Mouse (Mus musculus) kidney, postnatal 0 days (tissue): ENCODE results near the gene Far1. TPM values are rescaled to one million over a fixed set of nuclear protein-coding genes. Genes with fewer than 3 reads are reported as not detected.
A peak's percentile ranks its signal among the peaks of the same experiment; 100 is the strongest.

Experiments
- ATAC-seq: fragments of 200-750 bp; cut with Nextera tagmentation; replicated peaks from 2 replicates; pipeline ENCODE4 v1.8.0; 2017; ENCODE audit warnings: low read depth, moderate number of reproducible peaks, moderate TSS enrichment, moderate library complexity; ENCODE audit not compliant: low FRiP score
- DNase-seq: peaks from one replicate; pipeline ENCODE4 v3.0.0-alpha.2; 2016; ENCODE audit warnings: low spot score
- H3K27ac ChIP-seq: fragments of 300-500 bp; sonication (generic); 2 replicates; pipeline ENCODE4 v1.5.1; 2014; ENCODE audit warnings: mild to moderate bottlenecking
- H3K27me3 ChIP-seq: fragments of 300-500 bp; sonication (generic); 2 replicates; pipeline ENCODE4 v1.6.1; 2014; ENCODE audit warnings: low read length, mixed read lengths; ENCODE audit not compliant: insufficient read depth
- H3K36me3 ChIP-seq: fragments of 300-500 bp; sonication (generic); 2 replicates; pipeline ENCODE4 v1.6.1; 2014; ENCODE audit warnings: low read length, mixed read lengths; ENCODE audit not compliant: insufficient read depth
- H3K4me1 ChIP-seq: fragments of 300-500 bp; sonication (generic); replicated peaks from 2 replicates; pipeline ENCODE4 v1.6.1; 2014; ENCODE audit warnings: antibody characterized with exemption, low read length, mixed read lengths; ENCODE audit not compliant: insufficient read depth
- H3K4me2 ChIP-seq: fragments of 300-500 bp; sonication (generic); 2 replicates; pipeline ENCODE4 v1.6.1; 2014; ENCODE audit warnings: mild to moderate bottlenecking, low read length, moderate library complexity, mixed read lengths
- H3K4me3 ChIP-seq: fragments of 300-500 bp; sonication (generic); replicated peaks from 2 replicates; pipeline ENCODE4 v1.5.1; 2014; ENCODE audit warnings: low read depth, low read length
- H3K9ac ChIP-seq: fragments of 300-500 bp; sonication (generic); 2 replicates; pipeline ENCODE4 v1.6.1; 2014; ENCODE audit warnings: low read depth, low read length
- H3K9me3 ChIP-seq: fragments of 300-500 bp; sonication (generic); replicated peaks from 2 replicates; pipeline ENCODE4 v1.6.1; 2016; ENCODE audit warnings: low read length, inconsistent platforms, mixed read lengths
- CTCF ChIP-seq: IDR thresholded peaks from 2 replicates; pipeline ENCODE4 v1.5.1; 2016; ENCODE audit warnings: antibody characterized with exemption, low read depth, mild to moderate bottlenecking, moderate library complexity
- WGBS: fragments of 180-500 bp; shearing (Covaris S2); extraction: QIAGEN DNeasy Blood & Tissue Kit; methylation state at CpG from one replicate; pipeline ENCODE4 v1.1.7; 2014; 5-methylcytosine and 5-hydroxymethylcytosine counted together
- polyA plus RNA-seq: library from polyadenylated mRNA; unstranded; fragments of >200 nt; fragmentation: Nextera tagmentation; extraction: Ambion mirVana; gene quantifications from 2 replicates; pipeline ENCODE4 v1.2.1, GENCODE M21; 2015

Far1 gene
- polyA plus RNA-seq, 1 experiment from 2014 or later: 80.4 TPM

DNA sequence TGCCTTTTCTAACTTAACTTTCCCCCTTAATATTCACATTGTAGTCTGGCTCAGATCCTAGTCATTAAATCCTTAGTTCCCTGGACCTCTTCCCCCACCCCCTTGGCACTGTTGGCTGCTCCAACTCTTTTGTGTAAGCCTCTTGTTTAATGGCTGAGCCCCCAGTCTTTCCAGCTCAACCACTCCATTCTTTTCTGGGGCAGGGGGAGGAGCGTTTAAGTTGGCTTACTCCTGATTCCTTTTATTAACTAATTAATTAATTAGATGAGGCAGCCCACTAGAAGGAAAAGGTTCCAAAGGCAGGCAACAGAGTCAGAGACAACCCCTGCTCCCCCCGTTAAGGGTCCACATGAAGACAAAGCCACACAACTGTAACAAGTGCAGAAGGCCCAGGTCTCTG, 68.5 kb downstream of the Far1 start:
- no peak overlapping the region for H3K4me3 ChIP-seq
- H3K9me3 ChIP-seq: no peaks in the 10 kb centered on the region
- no peak overlapping the region for H3K9ac ChIP-seq
- H3K4me1 ChIP-seq: no peaks in the 10 kb centered on the region
- no peak for ATAC-seq
- WGBS: 85% methylated on average over 2 of the region's 2 CpGs
- DNase-seq: no peak
- TF ChIP-seq CTCF: no peak
- no peaks in the 10 kb centered on the region for H3K36me3 ChIP-seq
- no peaks in the 10 kb centered on the region for H3K27me3 ChIP-seq
- no peak overlapping the region for H3K4me2 ChIP-seq
- H3K27ac ChIP-seq: no peak overlapping the region

DNA sequence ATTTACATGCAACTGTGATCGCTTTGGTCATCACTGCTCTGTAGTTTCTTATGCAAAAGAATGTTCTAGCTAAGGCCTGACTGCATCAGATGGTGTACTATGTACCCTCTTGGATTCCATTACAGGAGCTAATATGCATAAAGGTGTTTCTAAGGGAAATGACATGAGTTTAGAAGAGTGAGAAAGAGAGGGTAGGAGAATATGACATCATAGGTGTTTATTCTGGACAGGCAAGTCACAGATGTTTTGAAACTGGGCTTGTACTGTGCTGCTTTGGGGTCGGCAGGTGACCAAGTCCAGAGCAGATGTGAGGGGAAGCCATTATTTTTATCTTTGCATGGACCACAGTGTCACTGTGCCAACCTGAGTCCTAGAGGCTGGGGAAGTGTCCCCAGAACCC, 75.6 kb downstream of the Far1 start:
- Histone ChIP-seq H3K4me3 (no peak overlapping the region), H3K27ac (0 out of 2 replicates have a peak overlapping the region, but pooled peaks have one; percentile 6)
- no peak for ATAC-seq

DNA sequence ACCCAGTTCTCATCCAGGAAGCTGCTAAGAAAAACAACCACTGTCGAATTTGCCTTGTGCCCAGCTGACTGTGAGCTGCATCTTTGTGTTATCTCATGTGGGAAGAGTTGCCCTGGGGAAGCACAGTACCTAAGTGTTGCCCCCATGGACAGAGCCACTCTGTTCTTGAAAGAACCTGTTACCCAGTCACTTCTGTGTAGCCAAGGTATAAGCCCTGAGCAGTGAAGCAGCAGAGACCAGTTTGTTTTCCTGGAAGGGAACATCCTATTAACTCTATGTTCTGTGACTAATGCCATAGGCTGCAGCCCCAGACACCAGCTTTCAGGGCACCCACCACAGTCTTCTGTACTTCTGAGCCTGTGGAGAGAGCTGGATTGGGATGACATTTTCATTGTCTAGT, 76.7 kb downstream of the Far1 start:
- TF ChIP-seq CTCF: no peak
- H3K27ac ChIP-seq: peak overlapping the region; percentile 88
- WGBS: 19% methylated on average over 1 of the region's 1 CpGs

More for the DNA sequence above, 75.6 kb downstream of the Far1 start:
- no peaks in the 10 kb centered on the region for H3K27me3 ChIP-seq
- no peaks in the 10 kb centered on the region for H3K9me3 ChIP-seq
- H3K4me2 ChIP-seq: no peak overlapping the region
- TF ChIP-seq CTCF: no peak
- no peaks in the 10 kb centered on the region for H3K36me3 ChIP-seq
- no peak for DNase-seq
- no peak overlapping the region for H3K9ac ChIP-seq
- WGBS: 84% methylated on average over 2 of the region's 2 CpGs
- H3K4me1 ChIP-seq: peaks cover 8% of the 10 kb centered on the region; the same call in 1 of the 2 replicates

DNA sequence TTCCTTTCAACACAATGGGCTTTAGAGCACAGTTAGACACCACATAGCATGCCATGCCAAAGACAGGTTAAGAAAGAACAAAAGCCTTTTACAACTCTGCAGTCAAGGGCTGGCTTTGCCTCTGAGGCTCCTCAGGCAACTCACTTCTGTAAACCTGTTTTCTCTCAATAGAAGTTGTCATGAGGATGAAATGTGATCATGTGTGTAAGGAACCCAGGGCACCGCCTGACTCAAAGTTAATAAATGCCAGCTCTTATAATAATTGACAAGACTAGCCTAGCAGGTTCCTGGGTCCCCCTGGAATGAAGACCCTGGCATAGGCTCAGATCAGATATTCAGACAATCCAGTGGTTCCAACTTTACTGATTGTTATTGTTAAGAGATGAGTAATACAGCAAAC, 77.5 kb downstream of the Far1 start:
- TF ChIP-seq CTCF: no peak
- Histone ChIP-seq H3K9me3 (no peaks in the 10 kb centered on the region), H3K27ac (peak overlapping the region; percentile 88), H3K4me3 (no peak overlapping the region), H3K27me3 (no peaks in the 10 kb centered on the region), H3K4me2 (no peak overlapping the region), H3K4me1 (peaks cover 8% of the 10 kb centered on the region; the same call in 1 of the 2 replicates), H3K9ac (no peak overlapping the region), H3K36me3 (no peaks in the 10 kb centered on the region)
- DNase-seq: peak; percentile 51
- ATAC-seq: peak; percentile 75
- WGBS: 33% methylated on average over 1 of the region's 1 CpGs

More for the DNA sequence above, 76.7 kb downstream of the Far1 start:
- Histone ChIP-seq H3K4me2 (no peak overlapping the region), H3K36me3 (no peaks in the 10 kb centered on the region), H3K9ac (no peak overlapping the region), H3K4me3 (no peak overlapping the region), H3K9me3 (no peaks in the 10 kb centered on the region), H3K4me1 (peaks cover 8% of the 10 kb centered on the region; the same call in 1 of the 2 replicates), H3K27me3 (no peaks in the 10 kb centered on the region)
- DNase-seq: no peak
- ATAC-seq: peak; percentile 53; the same call in 1 of the 2 replicates

DNA sequence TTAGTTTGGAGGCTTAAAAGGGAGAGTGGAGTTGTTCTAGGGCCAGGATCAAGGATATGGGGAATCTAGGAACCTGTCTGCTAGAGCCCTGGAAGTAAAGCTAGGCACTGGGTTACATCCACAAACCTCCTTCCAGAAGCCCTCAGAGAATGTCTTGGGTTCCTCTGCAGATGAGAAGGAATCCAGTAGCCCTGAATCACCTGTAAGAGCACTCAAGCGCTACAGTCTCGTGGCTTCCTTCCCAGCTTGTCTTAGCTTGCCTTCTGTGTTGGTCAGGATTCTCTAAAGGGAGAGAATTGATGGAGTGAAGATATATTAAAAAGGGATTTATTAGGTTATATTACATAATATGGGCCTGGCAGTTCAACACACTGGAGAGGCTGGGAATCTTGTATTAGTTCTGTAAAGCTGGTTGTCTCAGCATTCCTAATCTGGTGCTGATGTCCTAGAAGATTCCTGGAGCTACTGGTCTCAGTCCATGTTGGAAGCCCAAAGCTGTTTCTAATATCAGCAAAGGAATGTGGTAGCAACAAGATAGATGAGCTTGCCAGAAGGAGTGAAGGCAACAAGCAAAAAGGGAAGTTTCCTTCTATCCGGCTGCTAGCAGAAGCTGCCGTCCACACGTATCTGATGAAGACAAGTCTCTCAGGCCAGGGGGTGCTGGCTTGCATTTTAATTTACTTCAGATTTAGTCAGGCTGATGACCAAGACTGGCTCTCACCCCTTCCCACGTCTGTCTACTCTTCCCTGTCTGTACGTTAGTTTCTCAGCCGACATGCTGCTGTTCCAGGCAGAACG, 78.1 kb downstream of the Far1 start:
- H3K36me3 ChIP-seq: no peaks in the 10 kb centered on the region
- no peaks in the 10 kb centered on the region for H3K9me3 ChIP-seq
- no peak for DNase-seq
- no peak overlapping the region for H3K9ac ChIP-seq
- no peak overlapping the region for H3K4me2 ChIP-seq
- WGBS: 72% methylated on average over 9 of the region's 9 CpGs
- peak overlapping the region; percentile 64 for H3K27ac ChIP-seq
- ATAC-seq: 0 out of 2 replicates have a peak, but pooled peaks have one; percentile 22
- TF ChIP-seq CTCF: no peak
- peaks cover 8% of the 10 kb centered on the region; the same call in 1 of the 2 replicates for H3K4me1 ChIP-seq
- H3K4me3 ChIP-seq: no peak overlapping the region
- no peaks in the 10 kb centered on the region for H3K27me3 ChIP-seq

DNA sequence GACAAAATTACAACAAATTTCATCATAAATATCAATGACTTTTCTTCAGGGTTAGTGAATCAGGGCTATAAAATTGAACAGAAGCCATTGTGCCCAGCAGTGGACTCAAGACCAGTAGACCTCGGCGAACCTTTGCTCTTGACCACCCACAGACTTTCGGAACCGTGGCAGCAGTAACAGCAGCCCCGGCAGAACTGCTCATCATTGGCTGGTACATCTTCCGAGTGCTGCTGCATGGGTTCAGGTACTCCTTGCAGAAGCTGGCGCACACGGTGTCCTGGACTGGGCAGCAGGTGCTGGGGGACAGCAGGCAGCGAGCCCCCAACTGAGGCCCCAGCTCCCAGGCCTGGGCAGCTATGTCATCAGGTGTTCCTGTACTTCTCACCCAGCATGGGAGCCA, 79.1 kb downstream of the Far1 start:
- WGBS: 63% methylated on average over 9 of the region's 9 CpGs
- no peak for ATAC-seq
- no peak for TF ChIP-seq CTCF

More for the DNA sequence above, 79.1 kb downstream of the Far1 start:
- Histone ChIP-seq H3K4me1 (peaks cover 8% of the 10 kb centered on the region; the same call in 1 of the 2 replicates), H3K27ac (no peak overlapping the region), H3K4me3 (no peak overlapping the region), H3K9ac (no peak overlapping the region), H3K27me3 (no peaks in the 10 kb centered on the region), H3K36me3 (no peaks in the 10 kb centered on the region), H3K4me2 (no peak overlapping the region), H3K9me3 (no peaks in the 10 kb centered on the region)
- DNase-seq: no peak
